ENCODE assay signal across 20 mouse cellular contexts in genomic region chr17:10724853-10725252, GRCm38 (mm10).
DNase-seq lines count a peak whose midpoint lies in the region; ATAC-seq lines count a peak whose summit lies in the region.
"Had no signal": no experiment of that assay in that cellular context is flagged by ENCODE, and none has a peak within 500 bp of the region (broad histone marks: within the 10 kb centered on the region; RNA-seq: fewer than 3 reads in every experiment).

No protein-coding gene starts in this region.

- 0 out of 2 replicates have a peak, but pooled peaks cover 2% of the 10 kb centered on the region for H3K27me3 ChIP-seq in heart, embryonic 11.5 days (ENCODE audit: control insufficient read depth, insufficient read depth, low read length)
- H3K27me3 ChIP-seq in forebrain, embryonic 15.5 days: no peaks in the 10 kb centered on the region
- H3K27me3 ChIP-seq: embryonic facial prominence, embryonic 13.5 days; forebrain, embryonic 12.5 days; intestine, embryonic 15.5 days had no signal

- DNase-seq in heart, adult 8-10 months (ENCODE audit: low spot score): peak; percentile 11
- no peak for DNase-seq in right cerebral cortex, adult 2 months (ENCODE audit: low spot score in 2 of 2)
- no peak for DNase-seq in layer of hippocampus, adult 9-11 months
- DNase-seq: adrenal gland, adult 2 months; adrenal gland, postnatal 25 days; cerebellum, adult 8-10 months; cerebellum, postnatal 14 days; forebrain, postnatal 0 days; gastrocnemius, adult 2 months; gastrocnemius, postnatal 36 days had no signal

- no peaks in the 10 kb centered on the region for H3K4me1 ChIP-seq in heart, embryonic 11.5 days (ENCODE audit: control insufficient read depth, insufficient read depth, low read length)
- no peaks in the 10 kb centered on the region for H3K4me1 ChIP-seq in forebrain, embryonic 15.5 days
- H3K4me1 ChIP-seq: forebrain, embryonic 12.5 days; hindbrain, embryonic 10.5 days; intestine, embryonic 15.5 days had no signal

- H3K36me3 ChIP-seq in heart, embryonic 11.5 days (ENCODE audit: control insufficient read depth, insufficient read depth, low read length): no peaks in the 10 kb centered on the region
- H3K36me3 ChIP-seq in forebrain, embryonic 15.5 days: no peaks in the 10 kb centered on the region
- H3K36me3 ChIP-seq: embryonic facial prominence, embryonic 13.5 days; forebrain, embryonic 12.5 days; heart, embryonic 10.5 days; hindbrain, embryonic 10.5 days; intestine, embryonic 15.5 days had no signal

- H3K4me2 ChIP-seq in heart, embryonic 11.5 days: no peak overlapping the region
- no peak overlapping the region for H3K4me2 ChIP-seq in forebrain, embryonic 15.5 days (replicated peaks)
- H3K4me2 ChIP-seq: embryonic facial prominence, embryonic 13.5 days; forebrain, embryonic 12.5 days; hindbrain, embryonic 14.5 days; intestine, embryonic 15.5 days had no signal

- ATAC-seq in heart, embryonic 11.5 days (replicated peaks; ENCODE audit: insufficient number of reproducible peaks, low FRiP score, low TSS enrichment): no peak
- peak; percentile 99 for ATAC-seq in granulocyte monocyte progenitor cell, adult 5-6 weeks (replicated peaks; ENCODE audit: poor library complexity, severe bottlenecking)
- peak; percentile 99 for ATAC-seq in megakaryocyte progenitor cell, adult 5-6 weeks (replicated peaks; ENCODE audit: poor library complexity)
- ATAC-seq in forebrain, embryonic 15.5 days (replicated peaks): no peak
- ATAC-seq: forebrain, postnatal 0 days; intestine, embryonic 15.5 days had no signal

- no peak overlapping the region for H3K9ac ChIP-seq in heart, embryonic 11.5 days (ENCODE audit: low read depth, low read length)
- H3K9ac ChIP-seq in forebrain, embryonic 15.5 days (replicated peaks): no peak overlapping the region
- H3K9ac ChIP-seq: embryonic facial prominence, embryonic 13.5 days; forebrain, embryonic 12.5 days; forebrain, postnatal 0 days; hindbrain, embryonic 14.5 days; intestine, embryonic 15.5 days had no signal

- H3K27ac ChIP-seq in heart, embryonic 11.5 days (ENCODE audit: low read depth, low read length): no peak overlapping the region
- no peak overlapping the region for H3K27ac ChIP-seq in forebrain, embryonic 15.5 days (replicated peaks)
- H3K27ac ChIP-seq: embryonic facial prominence, embryonic 13.5 days; forebrain, embryonic 12.5 days; gastrocnemius, adult 2 months; heart, embryonic 10.5 days; hindbrain, embryonic 10.5 days; hindbrain, embryonic 14.5 days; intestine, embryonic 15.5 days had no signal

- no peaks in the 10 kb centered on the region for H3K9me3 ChIP-seq in heart, embryonic 11.5 days (replicated peaks; ENCODE audit: control insufficient read depth, low read length)
- no peaks in the 10 kb centered on the region for H3K9me3 ChIP-seq in forebrain, embryonic 15.5 days
- H3K9me3 ChIP-seq: embryonic facial prominence, embryonic 13.5 days; forebrain, embryonic 12.5 days; heart, embryonic 10.5 days; hindbrain, embryonic 10.5 days; intestine, embryonic 15.5 days had no signal

- WGBS in heart, embryonic 11.5 days (ENCODE audit: insufficient replicate concordance): 49% methylated on average over 3 of the region's 3 CpGs
- 95% methylated on average over 3 of the region's 3 CpGs for WGBS in forebrain, embryonic 15.5 days

- no peak overlapping the region for H3K4me3 ChIP-seq in heart, embryonic 11.5 days (ENCODE audit: low read depth, low read length)
- no peak overlapping the region for H3K4me3 ChIP-seq in forebrain, embryonic 15.5 days
- H3K4me3 ChIP-seq: embryonic facial prominence, embryonic 13.5 days; forebrain, embryonic 12.5 days; gastrocnemius, adult 2 months; heart, embryonic 10.5 days; hindbrain, embryonic 10.5 days; intestine, embryonic 15.5 days had no signal

Comparison
In these comparisons a context has a peak if more than half of its experiments do, and no peak if none do; other contexts are left out.
1. ATAC-seq: peak in granulocyte monocyte progenitor cell, adult 5-6 weeks (single experiment) and megakaryocyte progenitor cell, adult 5-6 weeks (single experiment); none in heart, embryonic 11.5 days (single experiment) and forebrain, embryonic 15.5 days (single experiment).